Mouse (Mus musculus) liver, postnatal 0 days (tissue): Measurements from ENCODE around the gene Gm3002.
"Not testable (repeated sequence)": the region's sequence is repeated elsewhere in the genome, so short reads cannot be mapped to it uniquely, and the experiment has no call there.

Experiments
- CTCF ChIP-seq: sonication (generic); IDR thresholded peaks from 2 replicates; pipeline ENCODE4 v1.5.1; 2016; ENCODE audit warnings: antibody characterized with exemption, low read depth
- EP300 ChIP-seq: IDR thresholded peaks from 2 replicates; pipeline ENCODE4 v1.6.1; 2016; ENCODE audit warnings: antibody characterized with exemption, low read depth, mild to moderate bottlenecking

DNA sequence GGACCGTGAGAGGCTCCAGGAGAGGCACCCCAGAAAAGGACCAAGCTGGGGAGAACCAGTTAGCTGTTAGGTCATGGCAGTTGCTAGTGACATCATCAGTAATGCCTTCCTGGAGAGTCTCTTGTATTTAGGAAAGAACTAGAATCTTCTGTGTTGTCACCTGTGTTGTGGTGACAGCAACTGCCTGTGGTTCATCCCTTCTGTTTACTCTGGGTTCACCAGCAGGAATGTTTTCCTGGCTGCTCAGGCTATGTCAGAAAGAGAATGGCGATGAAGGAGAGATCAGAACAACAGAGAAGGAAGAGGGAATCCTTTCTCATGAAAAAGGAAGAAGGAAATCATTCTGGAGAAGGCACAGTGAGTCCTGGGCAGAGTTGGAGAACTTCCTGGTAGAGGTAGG lies 36.1 kb downstream of the Gm3002 start, which contains the start of gene Gm3033:
- not testable (repeated sequence) for TF ChIP-seq CTCF, EP300
